Mouse (Mus musculus) liver, postnatal 0 days (tissue): ENCODE data around the gene Neurog1. TPM values are rescaled to one million over a fixed set of nuclear protein-coding genes. Genes with fewer than 3 reads are reported as not detected.
A peak's percentile ranks its signal among the peaks of the same experiment; 100 is the strongest.

ENCODE experiments used
- ATAC-seq: fragments of 200-750 bp; cut with Nextera tagmentation; 2 replicates; pipeline ENCODE4 v1.8.0; 2017; ENCODE audit warnings: mild to moderate bottlenecking, moderate library complexity
- DNase-seq: peaks from one replicate; pipeline ENCODE4 v3.0.0-alpha.2; 2016
- H3K27ac ChIP-seq: fragments of 300-500 bp; sonication (generic); 2 replicates; pipeline ENCODE4 v1.5.1; 2014; ENCODE audit warnings: antibody characterized with exemption, moderate library complexity, mild to moderate bottlenecking, low read depth
- H3K27me3 ChIP-seq: fragments of 300-500 bp; sonication (generic); 2 replicates; pipeline ENCODE4 v1.6.1; 2014; ENCODE audit warnings: low read length, control low read depth, mixed read lengths; ENCODE audit not compliant: insufficient read depth
- H3K36me3 ChIP-seq: fragments of 300-500 bp; sonication (generic); replicated peaks from 2 replicates; pipeline ENCODE4 v1.6.1; 2014; ENCODE audit warnings: mild to moderate bottlenecking, control low read depth, low read length, moderate library complexity, mixed read lengths; ENCODE audit not compliant: insufficient read depth
- H3K4me1 ChIP-seq: fragments of 300-500 bp; sonication (generic); 2 replicates; pipeline ENCODE4 v1.6.1; 2014; ENCODE audit warnings: antibody characterized with exemption, mild to moderate bottlenecking, control low read depth; ENCODE audit not compliant: insufficient read depth
- H3K4me2 ChIP-seq: fragments of 300-500 bp; sonication (generic); 2 replicates; pipeline ENCODE4 v1.6.1; 2014; ENCODE audit warnings: low read depth, mild to moderate bottlenecking, low read length, moderate library complexity, mixed read lengths
- H3K4me3 ChIP-seq: fragments of 300-500 bp; sonication (generic); 2 replicates; pipeline ENCODE4 v1.5.1; 2014; ENCODE audit warnings: low read depth, low read length
- H3K9ac ChIP-seq: fragments of 300-500 bp; sonication (generic); replicated peaks from 2 replicates; pipeline ENCODE4 v1.6.1; 2014; ENCODE audit warnings: mild to moderate bottlenecking, moderate library complexity
- H3K9me3 ChIP-seq: fragments of 300-500 bp; sonication (generic); 2 replicates; pipeline ENCODE4 v1.6.1; 2016; ENCODE audit warnings: mild to moderate bottlenecking, control low read depth, low read length, mixed read lengths
- CTCF ChIP-seq: sonication (generic); IDR thresholded peaks from 2 replicates; pipeline ENCODE4 v1.5.1; 2016; ENCODE audit warnings: antibody characterized with exemption, low read depth
- EP300 ChIP-seq: IDR thresholded peaks from 2 replicates; pipeline ENCODE4 v1.6.1; 2016; ENCODE audit warnings: antibody characterized with exemption, low read depth, mild to moderate bottlenecking
- WGBS: fragments of 180-500 bp; shearing (Covaris S2); extraction: QIAGEN DNeasy Blood & Tissue Kit; methylation state at CpG from one replicate; pipeline ENCODE4 v1.1.7; 2014; ENCODE audit not compliant: insufficient replicate concordance; 5-methylcytosine and 5-hydroxymethylcytosine counted together
- polyA plus RNA-seq: library from polyadenylated mRNA; unstranded; fragments of >200 nt; fragmentation: Nextera tagmentation; extraction: Ambion mirVana; gene quantifications from 2 replicates; pipeline ENCODE4 v1.2.1, GENCODE M21; 2015

Neurog1 gene
- polyA plus RNA-seq, 1 experiment from 2014 or later, result not detected

GRCm38 (mm10) chr13:56275171-56275570 is 23.2 kb upstream of the Neurog1 start:
- TF ChIP-seq CTCF, result no peak
- TF ChIP-seq EP300, result no peak
- Histone ChIP-seq H3K27me3 (no peaks in the 10 kb centered on the region), H3K9ac (no peak overlapping the region), H3K27ac (no peak overlapping the region), H3K4me1 (no peaks in the 10 kb centered on the region), H3K9me3 (no peaks in the 10 kb centered on the region), H3K4me3 (no peak overlapping the region), H3K4me2 (no peak overlapping the region), H3K36me3 (no peaks in the 10 kb centered on the region)
- no peak for DNase-seq
- 41% methylated on average over 2 of the region's 2 CpGs for WGBS
- ATAC-seq, result no peak

- H3K27ac ChIP-seq, result no peak overlapping the region
- ATAC-seq (no peak), DNase-seq (no peak)
- TF ChIP-seq CTCF, result no peak
- TF ChIP-seq EP300, result no peak
- no peaks in the 10 kb centered on the region for H3K9me3 ChIP-seq
- no peak overlapping the region for H3K4me2 ChIP-seq
- no peaks in the 10 kb centered on the region for H3K4me1 ChIP-seq
- H3K9ac ChIP-seq, result no peak overlapping the region
- no peak overlapping the region for H3K4me3 ChIP-seq
- peaks cover 4% of the 10 kb centered on the region; the same call in 1 of the 2 replicates for H3K27me3 ChIP-seq
- 67% methylated on average over 13 of the region's 13 CpGs for WGBS
- no peaks in the 10 kb centered on the region for H3K36me3 ChIP-seq
These were observed 18.2 kb upstream of the Neurog1 start for GRCm38 (mm10) chr13:56270124-56270523.

- Histone ChIP-seq H3K4me2 (no peak overlapping the region), H3K9me3 (no peaks in the 10 kb centered on the region), H3K36me3 (no peaks in the 10 kb centered on the region), H3K27me3 (peaks cover 7% of the 10 kb centered on the region; the same call in 1 of the 2 replicates), H3K9ac (no peak overlapping the region), H3K4me1 (no peaks in the 10 kb centered on the region), H3K4me3 (no peak overlapping the region), H3K27ac (no peak overlapping the region)
- DNase-seq, result no peak
- ATAC-seq, result no peak
- peak; percentile 41 for TF ChIP-seq CTCF
- no peak for TF ChIP-seq EP300
- 68% methylated on average over 4 of the region's 4 CpGs for WGBS
These were observed 15.4 kb upstream of the Neurog1 start for GRCm38 (mm10) chr13:56267396-56267795.

- Histone ChIP-seq H3K36me3 (no peaks in the 10 kb centered on the region), H3K9me3 (no peaks in the 10 kb centered on the region), H3K4me3 (no peak overlapping the region), H3K4me1 (no peaks in the 10 kb centered on the region), H3K9ac (no peak overlapping the region), H3K4me2 (no peak overlapping the region), H3K27ac (no peak overlapping the region), H3K27me3 (peaks cover 15% of the 10 kb centered on the region; the same call in 1 of the 2 replicates)
- ATAC-seq (no peak), DNase-seq (no peak)
- TF ChIP-seq CTCF (peak; percentile 62), EP300 (no peak)
- WGBS, result 34% methylated on average over 8 of the region's 8 CpGs
These were observed 14.5 kb upstream of the Neurog1 start for GRCm38 (mm10) chr13:56266435-56266834.

- Histone ChIP-seq H3K4me2 (no peak overlapping the region), H3K4me1 (no peaks in the 10 kb centered on the region), H3K27me3 (peaks cover 23% of the 10 kb centered on the region), H3K9ac (no peak overlapping the region), H3K9me3 (no peaks in the 10 kb centered on the region), H3K36me3 (no peaks in the 10 kb centered on the region), H3K27ac (no peak overlapping the region), H3K4me3 (no peak overlapping the region)
- TF ChIP-seq CTCF, result no peak
- TF ChIP-seq EP300, result no peak
- ATAC-seq (no peak), DNase-seq (no peak)
- 45% methylated on average over 5 of the region's 5 CpGs for WGBS
These were observed 13.7 kb upstream of the Neurog1 start for GRCm38 (mm10) chr13:56265661-56266060.

GRCm38 (mm10) chr13:56262269-56262668 is 10.3 kb upstream of the Neurog1 start:
- Histone ChIP-seq H3K9me3 (no peaks in the 10 kb centered on the region), H3K36me3 (no peaks in the 10 kb centered on the region), H3K27me3 (peaks cover 55% of the 10 kb centered on the region), H3K27ac (no peak overlapping the region), H3K4me2 (no peak overlapping the region), H3K4me1 (no peaks in the 10 kb centered on the region), H3K4me3 (no peak overlapping the region), H3K9ac (no peak overlapping the region)
- WGBS, result 28% methylated on average over 4 of the region's 4 CpGs
- DNase-seq (no peak), ATAC-seq (no peak)
- TF ChIP-seq EP300 (no peak), CTCF (no peak)

- H3K9ac ChIP-seq, result no peak overlapping the region
- H3K27me3 ChIP-seq, result peaks cover 70% of the 10 kb centered on the region
- no peak overlapping the region for H3K4me3 ChIP-seq
- WGBS, result 6% methylated on average over 17 of the region's 17 CpGs
- H3K9me3 ChIP-seq, result no peaks in the 10 kb centered on the region
- TF ChIP-seq CTCF, result no peak
- no peak for TF ChIP-seq EP300
- DNase-seq, result no peak
- H3K4me1 ChIP-seq, result no peaks in the 10 kb centered on the region
- H3K4me2 ChIP-seq, result no peak overlapping the region
- no peak overlapping the region for H3K27ac ChIP-seq
- ATAC-seq, result no peak
- no peaks in the 10 kb centered on the region for H3K36me3 ChIP-seq
These were observed 8.4 kb upstream of the Neurog1 start for GRCm38 (mm10) chr13:56260344-56260780.
